In genomic region chr11:60843412-60843811, GRCm38 (mm10) we compare ENCODE assay signal across 23 mouse cellular contexts. TPM values are rescaled to one million over a fixed set of nuclear protein-coding genes. Genes with fewer than 3 reads are reported as not detected.
"Had no signal": no experiment of that assay in that cellular context is flagged by ENCODE, and none has a peak within 500 bp of the region (broad histone marks: within the 10 kb centered on the region; RNA-seq: fewer than 3 reads in every experiment).

No protein-coding gene starts in this region.

- DNase-seq: cerebellum, adult 9-11 months; cerebellum, postnatal 10 days; cerebellum, postnatal 14 days; cerebellum, postnatal 25 days; cerebellum, postnatal 36 days; embryo, embryonic 11 days; forebrain, postnatal 0 days; gastrocnemius, postnatal 10 days; gastrocnemius, postnatal 14 days; gastrocnemius, postnatal 36 days; heart, adult 18-20 months; heart, adult 2 months had no signal

- H3K27ac ChIP-seq: embryonic facial prominence, embryonic 10.5 days; embryonic facial prominence, embryonic 12.5 days; embryonic facial prominence, embryonic 13.5 days; embryonic facial prominence, embryonic 15.5 days; forebrain, embryonic 10.5 days; forebrain, embryonic 12.5 days; forebrain, embryonic 13.5 days; forebrain, embryonic 15.5 days; heart, adult 2 months; heart, embryonic 10.5 days had no signal

- H3K4me2 ChIP-seq: embryonic facial prominence, embryonic 12.5 days; embryonic facial prominence, embryonic 13.5 days; embryonic facial prominence, embryonic 15.5 days; forebrain, embryonic 12.5 days; forebrain, embryonic 13.5 days; forebrain, embryonic 15.5 days; heart, embryonic 11.5 days had no signal

- H3K27me3 ChIP-seq: embryonic facial prominence, embryonic 12.5 days; embryonic facial prominence, embryonic 13.5 days; embryonic facial prominence, embryonic 15.5 days; forebrain, embryonic 12.5 days; forebrain, embryonic 13.5 days; forebrain, embryonic 15.5 days had no signal

- H3K4me1 ChIP-seq: embryonic facial prominence, embryonic 10.5 days; embryonic facial prominence, embryonic 12.5 days; embryonic facial prominence, embryonic 13.5 days; embryonic facial prominence, embryonic 15.5 days; forebrain, embryonic 12.5 days; forebrain, embryonic 13.5 days; forebrain, embryonic 15.5 days had no signal

- H3K4me3 ChIP-seq: embryonic facial prominence, embryonic 10.5 days; embryonic facial prominence, embryonic 12.5 days; embryonic facial prominence, embryonic 13.5 days; embryonic facial prominence, embryonic 15.5 days; erythroblast, embryonic 14.5 days; forebrain, embryonic 10.5 days; forebrain, embryonic 12.5 days; forebrain, embryonic 13.5 days; forebrain, embryonic 15.5 days; heart, adult 2 months; heart, embryonic 10.5 days had no signal

RNA-seq across cellular contexts. Expression of gene Shmt1, which starts 31.9 kb away (rescaled TPM):
- polyA plus RNA-seq: erythroblast, embryonic 14.5 days had no signal
